Mouse (Mus musculus) liver, postnatal 0 days (tissue): Measurements from ENCODE around the gene Leo1.
"Not testable (repeated sequence)": the region's sequence is repeated elsewhere in the genome, so short reads cannot be mapped to it uniquely, and the experiment has no call there.

Source experiments
- CTCF ChIP-seq: sonication (generic); IDR thresholded peaks from 2 replicates; pipeline ENCODE4 v1.5.1; 2016; ENCODE audit warnings: antibody characterized with exemption, low read depth
- EP300 ChIP-seq: IDR thresholded peaks from 2 replicates; pipeline ENCODE4 v1.6.1; 2016; ENCODE audit warnings: antibody characterized with exemption, low read depth, mild to moderate bottlenecking

- TF ChIP-seq CTCF, EP300: not testable (repeated sequence)
Measured at GRCm38 (mm10) chr9:75446574-75446973, 5.2 kb downstream of the Leo1 start.
